Mouse (Mus musculus) naive thymus-derived CD4-positive, alpha-beta T cell, adult 2 months (primary cell): ENCODE data around the gene Spire2.
"Not testable (repeated sequence)": the region's sequence is repeated elsewhere in the genome, so short reads cannot be mapped to it uniquely, and the experiment has no call there.

ENCODE experiments used
- DNase-seq: peaks from one replicate; pipeline ENCODE4 v3.0.0-alpha.2; 2011; ENCODE audit warnings: low read depth

Gene Spire2

DNA sequence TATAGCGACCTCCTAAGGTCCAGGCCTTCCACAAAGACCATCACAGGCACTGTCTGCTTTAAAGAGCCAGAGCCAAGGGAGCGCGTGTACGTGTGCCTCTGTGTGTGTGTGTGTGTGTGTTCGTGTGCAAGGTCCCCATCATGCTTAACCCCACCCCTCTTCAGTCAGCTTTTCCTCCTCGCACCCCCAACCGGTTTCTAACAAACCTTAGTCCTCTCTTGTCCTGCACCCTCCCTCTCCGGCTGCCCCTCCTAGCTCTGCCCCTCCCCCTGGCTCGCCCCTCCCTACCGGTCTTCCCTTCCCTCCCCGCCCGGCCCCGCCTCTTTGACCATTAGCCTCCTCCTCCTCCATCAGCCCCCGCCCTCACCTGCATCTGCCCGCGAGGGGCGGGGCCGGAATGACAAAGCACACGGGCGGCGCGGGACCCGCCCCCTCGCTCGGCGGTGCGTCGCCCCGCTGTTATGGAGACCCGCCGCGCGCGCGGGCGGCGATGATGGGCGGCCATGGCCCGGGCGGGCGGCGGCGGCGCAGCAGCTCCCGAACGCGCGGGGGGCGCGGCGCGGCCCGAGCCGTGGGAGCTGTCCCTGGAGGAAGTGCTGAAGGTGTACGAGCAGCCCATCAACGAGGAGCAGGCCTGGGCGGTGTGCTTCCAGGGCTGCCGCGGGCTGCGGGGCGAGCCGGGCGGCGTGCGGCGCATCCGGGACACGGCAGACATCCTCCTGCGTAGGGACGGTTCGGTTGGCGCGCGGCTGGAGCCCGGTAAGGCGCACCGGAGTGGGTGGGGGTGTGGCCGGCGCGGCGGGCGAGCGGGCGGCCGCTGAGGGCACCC is at the start of gene Spire2:
TSS of gene Spire2 (plus strand) at position 452 of the 829 bp plus-strand sequence.
- peak; percentile 83 for DNase-seq

- DNase-seq = not testable (repeated sequence)
These were observed 49.5 kb upstream of the Spire2 start for GRCm38 (mm10) chr8:123282994-123283393.

DNA sequence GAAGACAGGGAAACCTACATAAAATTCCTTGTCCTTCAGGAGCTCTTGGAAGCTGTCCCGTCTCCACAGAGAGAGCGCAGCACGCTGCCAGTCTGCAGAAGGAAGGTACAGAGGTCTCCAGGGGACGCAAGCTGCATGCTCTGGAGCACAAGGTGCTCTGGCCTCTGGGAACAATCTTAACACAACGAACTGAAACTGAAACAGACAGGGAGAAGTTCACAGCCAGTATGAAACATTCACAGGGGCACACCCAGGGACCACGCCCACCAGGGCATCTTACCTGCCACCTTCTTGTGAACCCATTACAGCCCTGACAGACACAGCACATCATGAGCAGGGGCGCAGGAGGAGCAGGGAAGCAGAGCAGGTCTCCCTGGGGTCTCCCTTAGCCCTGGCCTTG is 48.5 kb upstream of the Spire2 start:
- no peak for DNase-seq

DNA sequence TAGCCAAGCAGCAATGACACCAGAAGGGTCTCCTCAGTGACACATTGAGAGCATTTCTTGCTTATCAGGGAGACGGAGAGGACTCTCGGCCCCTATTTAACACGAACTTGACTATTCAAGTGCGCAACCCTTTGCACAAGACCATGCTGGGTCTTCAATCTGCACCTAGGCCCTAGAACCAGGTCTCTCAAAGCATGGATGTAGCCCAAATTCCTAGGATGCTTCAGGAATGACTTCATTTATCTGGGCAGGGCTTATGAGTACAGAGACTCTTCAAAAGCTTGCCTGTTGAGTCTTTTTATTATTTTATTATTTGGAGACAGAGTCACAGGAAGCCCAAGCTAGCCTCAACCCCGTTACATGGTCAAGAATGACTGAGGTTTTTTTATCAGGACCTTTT is 48.0 kb upstream of the Spire2 start:
- DNase-seq = no peak

DNA sequence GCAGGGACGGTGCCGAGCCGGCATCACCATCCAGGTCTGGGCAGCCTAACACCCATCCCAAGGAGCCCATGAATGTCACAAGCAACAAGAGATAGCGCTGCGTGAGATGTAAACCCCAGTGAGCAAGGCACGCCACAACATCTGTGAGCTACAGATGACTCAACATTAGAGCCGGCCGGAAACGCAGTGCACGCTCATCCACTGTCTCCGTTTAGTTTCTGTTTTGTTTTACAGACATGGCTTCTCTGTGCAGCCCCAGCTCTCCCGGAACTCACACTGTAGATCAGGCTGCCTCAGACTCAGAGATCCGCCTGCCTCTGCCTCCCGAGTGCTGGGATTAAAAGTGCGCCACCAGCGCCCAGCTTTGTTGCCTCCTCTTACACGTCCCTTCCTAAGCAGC is 45.2 kb upstream of the Spire2 start:
- no peak for DNase-seq

DNA sequence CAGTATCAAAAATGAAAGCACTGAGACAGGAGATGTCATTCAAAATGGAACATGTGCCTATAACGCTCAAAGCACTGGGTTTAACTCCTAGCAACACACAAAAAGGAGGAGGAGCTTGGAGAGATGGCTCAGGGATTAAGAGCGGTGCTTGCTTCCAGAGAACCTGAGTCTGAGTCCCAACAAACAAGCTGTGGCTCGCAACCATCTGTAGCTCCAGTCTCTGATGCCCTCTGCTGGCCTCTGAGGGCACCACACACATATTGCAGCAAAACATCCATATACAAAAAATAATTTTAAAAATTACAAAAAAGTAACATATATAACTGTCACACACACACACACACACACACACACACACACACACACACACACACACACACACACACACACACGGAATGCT is 42.3 kb upstream of the Spire2 start:
- peak; percentile 10 for DNase-seq

DNA sequence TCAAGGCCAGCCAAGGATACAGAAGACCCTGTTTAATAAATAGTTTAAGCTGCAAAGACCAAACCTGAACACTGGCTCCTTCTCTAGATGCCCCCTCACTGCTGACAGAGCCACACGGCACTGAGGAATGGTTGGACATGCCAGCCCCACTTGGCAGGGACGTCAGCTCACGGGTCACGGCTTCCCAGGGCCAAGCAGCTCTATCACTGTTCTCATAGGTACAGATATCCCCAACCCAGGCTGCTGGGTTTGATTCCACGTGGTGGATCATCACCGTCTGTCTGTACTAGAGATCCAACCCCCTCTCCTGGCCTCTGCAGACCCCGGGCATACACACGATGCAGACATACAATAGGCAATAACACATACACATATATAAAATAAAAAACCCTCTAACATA is 41.8 kb upstream of the Spire2 start:
- no peak for DNase-seq

GRCm38 (mm10) chr8:123291716-123292115 is 40.8 kb upstream of the Spire2 start:
- DNase-seq = no peak

- no peak for DNase-seq
These were observed 40.2 kb upstream of the Spire2 start for GRCm38 (mm10) chr8:123292281-123292680.

GRCm38 (mm10) chr8:123292785-123293184 is 39.7 kb upstream of the Spire2 start:
- DNase-seq = no peak

DNA sequence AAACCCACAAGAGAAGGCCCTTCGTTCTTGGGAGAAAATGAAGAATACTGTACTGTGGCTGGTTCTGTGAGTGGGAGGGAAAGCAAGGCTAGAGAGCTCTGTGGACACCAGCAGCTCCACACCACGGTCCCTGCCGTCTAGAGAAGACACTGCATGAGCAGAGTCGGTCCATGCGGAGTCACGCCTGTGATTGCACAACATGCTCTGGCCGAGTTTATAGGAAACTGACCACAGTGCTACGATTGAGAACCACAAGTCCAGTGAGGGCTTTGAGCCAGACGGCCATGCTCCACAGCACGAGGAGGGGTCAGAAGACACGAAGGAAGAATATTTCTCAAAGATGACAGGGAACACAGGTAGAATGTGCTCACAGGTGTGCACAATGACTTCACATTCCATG is 34.2 kb upstream of the Spire2 start:
- DNase-seq = no peak

- DNase-seq = no peak
These were observed 23.8 kb upstream of the Spire2 start for GRCm38 (mm10) chr8:123308738-123309137.

- no peak for DNase-seq
These were observed 14.6 kb upstream of the Spire2 start for GRCm38 (mm10) chr8:123317781-123318466.

DNA sequence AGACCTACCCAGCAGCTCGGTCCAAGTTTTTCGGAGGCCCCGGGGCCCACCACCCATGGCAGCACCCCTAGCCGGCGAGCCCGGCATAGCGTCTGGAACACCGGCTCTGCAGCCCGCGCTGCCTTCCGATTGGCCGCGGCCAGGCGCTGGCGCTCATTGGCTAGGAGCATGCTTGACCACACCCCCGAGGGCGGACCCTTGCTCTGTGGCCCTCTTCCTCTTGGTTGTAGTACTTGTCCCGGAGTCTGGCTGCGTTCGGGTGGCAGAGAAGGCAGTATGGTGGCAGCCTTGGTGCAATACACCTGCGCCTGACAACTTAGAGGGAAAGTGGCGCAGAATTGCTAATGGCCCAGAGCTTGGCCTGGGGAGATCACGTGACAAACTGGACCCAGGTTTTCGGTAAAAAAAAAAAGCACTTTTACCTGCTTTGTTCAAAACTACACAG is 14.0 kb upstream of the Spire2 start, which contains the start of gene Fanca:
TSS of gene Fanca (minus strand) at position 110 of the 445 bp plus-strand sequence.
- DNase-seq = peak; percentile 96

DNA sequence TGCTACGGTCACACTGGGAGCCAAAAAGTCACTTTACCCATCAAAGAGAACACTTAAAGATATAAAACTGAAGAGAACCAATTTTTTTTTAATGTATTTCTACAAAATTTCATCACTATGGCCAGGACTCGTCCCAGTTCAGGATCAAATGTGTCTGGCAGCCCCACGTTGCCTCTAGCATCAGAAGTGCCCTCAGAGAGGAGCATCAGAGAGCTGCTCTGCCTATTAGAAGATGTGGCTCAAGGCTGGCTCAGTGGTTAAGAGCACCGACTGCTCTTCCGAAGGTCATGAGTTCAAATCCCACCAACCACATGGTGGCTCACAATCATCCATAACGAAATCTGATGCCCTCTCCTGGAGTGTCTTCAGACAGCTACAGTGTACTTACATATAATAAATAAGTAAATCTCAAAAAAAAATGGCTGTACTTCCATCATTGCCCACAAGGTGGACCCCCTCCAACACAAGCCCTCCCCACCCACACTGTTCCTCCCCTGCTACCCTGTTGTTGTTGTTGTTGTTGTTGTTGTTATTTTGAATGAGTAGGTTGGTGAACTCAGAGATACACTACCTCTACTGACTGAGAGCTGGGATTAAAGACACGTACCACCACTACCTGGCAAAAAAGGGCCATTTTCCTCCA is 12.9 kb upstream of the Spire2 start:
- DNase-seq = peak; percentile 89

- DNase-seq = no peak
These were observed 4.0 kb upstream of the Spire2 start for GRCm38 (mm10) chr8:123328552-123328951.

- no peak for DNase-seq
These were observed 3.2 kb upstream of the Spire2 start for GRCm38 (mm10) chr8:123329350-123329749.

DNA sequence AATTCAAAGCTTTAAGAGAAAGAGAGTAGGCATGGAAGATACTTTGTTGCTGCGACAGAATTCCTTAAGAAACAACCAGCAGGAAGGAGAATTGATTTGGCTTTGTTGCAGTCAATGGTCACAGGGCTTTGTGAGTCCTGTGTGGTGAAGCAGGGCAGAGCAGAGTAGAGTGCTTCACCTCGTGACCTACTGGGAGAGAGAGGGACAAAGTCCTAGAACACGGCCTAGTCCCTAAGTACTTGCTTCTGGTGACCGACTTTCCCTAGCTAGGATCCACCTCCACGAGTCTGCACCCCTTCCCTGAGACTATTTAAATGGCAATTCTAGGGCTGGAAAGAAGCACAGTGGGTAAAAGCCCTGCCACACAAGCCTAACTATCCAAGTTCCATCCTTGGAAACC is 2.6 kb upstream of the Spire2 start:
- DNase-seq = no peak

DNA sequence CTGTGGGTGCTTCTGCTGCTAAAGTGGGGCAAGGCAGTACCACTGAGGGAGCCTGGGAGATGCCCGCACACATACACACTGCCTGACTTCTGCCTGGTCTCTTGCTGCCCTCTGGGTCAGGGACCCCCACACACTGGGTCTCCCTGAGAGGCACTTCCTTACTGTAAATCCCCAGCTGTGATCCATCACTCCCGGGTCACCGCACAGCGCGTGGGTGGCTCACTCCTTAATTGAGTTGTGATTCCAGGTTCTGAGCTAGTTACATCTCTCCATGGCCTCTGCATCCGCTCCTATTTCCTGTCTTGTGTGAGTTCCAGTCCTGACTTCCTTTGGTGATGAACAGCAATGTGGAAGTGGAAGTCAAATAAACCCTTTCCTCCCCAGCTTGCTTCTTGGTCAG is 1.8 kb upstream of the Spire2 start:
- DNase-seq = no peak

DNA sequence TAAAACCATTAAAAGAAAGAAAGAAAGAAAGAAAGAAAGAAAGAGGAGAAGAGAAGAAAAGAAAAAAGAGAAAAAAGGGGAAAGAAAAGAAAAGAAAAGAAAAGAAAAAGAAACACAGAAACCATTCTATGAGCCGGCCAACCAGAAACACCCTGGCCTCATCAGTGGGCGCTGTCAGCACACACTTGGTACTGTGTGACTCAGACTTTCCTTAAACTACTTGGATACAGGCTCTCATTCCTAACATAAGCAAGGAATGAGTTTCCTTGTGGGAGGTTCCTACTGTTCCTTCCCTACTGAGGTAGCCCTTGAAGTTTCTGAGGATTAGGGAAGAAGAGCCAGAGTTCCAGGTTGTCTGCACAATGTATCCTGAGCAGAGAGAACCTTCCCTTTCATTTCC is 1.2 kb upstream of the Spire2 start:
- DNase-seq = no peak

DNA sequence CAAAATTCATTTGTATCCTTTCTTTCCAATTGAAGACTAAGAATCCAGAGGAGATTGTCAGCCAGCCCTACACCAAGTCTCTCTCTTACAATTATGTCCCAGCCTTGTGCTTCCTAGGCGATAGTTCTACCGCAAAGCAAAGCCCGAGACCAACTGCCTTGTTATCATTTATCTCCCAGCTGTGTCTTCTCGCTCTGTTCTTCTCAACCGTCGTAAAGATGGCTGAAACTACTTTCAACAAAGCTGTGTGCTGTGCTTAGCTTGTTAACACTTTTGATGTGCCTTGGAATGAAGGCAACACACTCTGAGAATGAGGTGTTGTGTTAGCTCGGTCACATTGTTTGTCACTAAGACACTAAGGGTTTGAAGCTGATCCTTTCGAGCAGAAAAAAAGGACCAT is 703 bp upstream of the Spire2 start:
- DNase-seq = peak; percentile 22

DNA sequence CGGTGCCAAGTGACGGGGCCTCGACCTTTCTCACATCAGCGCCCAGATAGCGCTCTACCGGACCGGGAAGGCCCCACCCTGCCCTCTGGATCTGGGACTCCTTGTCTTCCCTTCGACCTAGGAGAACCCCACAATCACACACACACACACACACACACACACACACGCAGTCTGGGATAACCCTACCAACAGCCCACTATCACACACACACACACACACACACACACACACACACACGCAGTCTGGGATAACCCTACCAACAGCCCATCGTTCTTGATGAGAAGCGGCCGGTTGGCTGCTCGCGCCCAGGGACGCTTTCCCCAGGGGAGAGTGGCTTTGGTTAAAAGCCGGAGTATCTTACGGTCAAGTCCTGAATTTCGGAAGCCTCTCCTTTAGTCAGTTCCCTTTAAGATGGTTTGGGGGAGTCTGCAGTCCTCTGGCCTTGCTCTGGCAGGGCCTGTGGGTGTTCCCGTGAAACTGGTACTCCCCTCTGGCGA is 626 bp downstream of the Spire2 start:
- no peak for DNase-seq

DNA sequence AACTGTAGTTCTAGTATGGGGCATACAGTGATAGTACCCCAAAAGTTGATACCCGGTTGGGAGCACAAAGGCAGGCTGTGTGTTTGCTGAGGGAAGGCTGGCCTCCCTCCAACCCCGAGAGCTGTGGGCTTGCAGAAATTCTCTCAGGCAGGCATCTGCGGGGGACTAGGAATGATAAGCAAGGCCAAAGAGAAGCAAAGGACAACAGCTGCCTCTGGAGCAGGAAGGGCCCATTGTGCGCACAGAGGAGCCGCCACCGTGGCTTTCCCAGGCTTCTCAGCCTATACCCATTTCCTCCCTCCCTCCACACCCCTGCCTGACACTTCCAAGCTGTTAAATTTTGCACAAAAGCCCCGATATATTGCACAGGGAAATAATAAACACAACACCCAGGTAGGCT is 1.4 kb downstream of the Spire2 start:
- DNase-seq = no peak
